Mouse (Mus musculus): ENCODE measurements around the gene Fam107a.
A peak's percentile ranks its signal among the peaks of the same experiment; 100 is the strongest.

Fam107a gene

GRCm38 (mm10) chr14:8256881-8257280 lies 60.9 kb downstream of the Fam107a start:
- no peak for DNase-seq (ENCODE audit: low spot score in 2 of 2)

- DNase-seq (ENCODE audit: low spot score in 2 of 2): no peak
These were observed 61.8 kb downstream of the Fam107a start for GRCm38 (mm10) chr14:8256072-8256471.

GRCm38 (mm10) chr14:8255076-8255729 lies 62.6 kb downstream of the Fam107a start:
- DNase-seq (ENCODE audit: low spot score in 2 of 2): peak; percentile 34 to 69

GRCm38 (mm10) chr14:8251330-8251885 lies 66.4 kb downstream of the Fam107a start:
- DNase-seq (ENCODE audit: low spot score in 2 of 2): no peak

GRCm38 (mm10) chr14:8250141-8250871 lies 67.5 kb downstream of the Fam107a start:
- no peak for DNase-seq (ENCODE audit: low spot score in 2 of 2)

- no peak for DNase-seq (ENCODE audit: low spot score in 2 of 2)
These were observed 68.6 kb downstream of the Fam107a start for GRCm38 (mm10) chr14:8249206-8249605.

- no peak for DNase-seq (ENCODE audit: low spot score in 2 of 2)
These were observed 70.9 kb downstream of the Fam107a start for GRCm38 (mm10) chr14:8246878-8247277.

Measured in spleen, postnatal 4 days (tissue).